Mouse (Mus musculus) A20 (cell line): ENCODE measurements around the gene Ttll12.

Source experiments
- DNase-seq: peaks from one replicate; pipeline ENCODE4 v3.0.0-alpha.2; 2011; ENCODE audit warnings: low read depth, low spot score

The Ttll12 gene

DNA sequence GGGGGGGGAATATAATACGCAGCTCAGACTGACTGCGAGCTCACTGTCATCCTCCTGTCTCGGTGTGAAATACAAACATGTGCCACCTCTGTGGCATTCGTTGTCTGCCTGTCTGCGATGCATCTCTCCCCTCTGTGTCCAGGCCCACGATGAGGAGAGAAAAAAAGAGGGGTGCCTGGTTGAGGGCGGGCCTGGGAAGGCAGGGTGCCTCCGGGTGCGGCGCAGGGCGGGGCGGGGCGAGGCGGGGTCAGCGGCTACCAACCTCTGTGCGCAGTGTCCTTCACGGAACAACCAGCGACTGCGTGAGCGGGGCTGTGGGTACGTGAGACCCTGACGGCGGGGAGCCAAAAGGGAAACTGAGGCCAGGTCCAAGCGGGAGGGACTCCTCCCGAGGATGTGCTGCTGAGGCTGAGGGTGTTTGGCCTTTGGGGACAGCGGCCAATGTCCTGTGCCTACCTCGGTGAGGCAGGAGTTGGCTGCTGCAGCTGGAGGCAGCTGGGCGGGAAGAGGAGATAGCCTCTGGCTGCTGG lies 31.6 kb downstream of the Ttll12 start, which contains the start of the genes Tspo and Mcat:
Gene Tspo (plus strand): TSS at position 266 of the 530 bp plus-strand sequence.
Gene Mcat (minus strand): TSS at position 461 of the 530 bp plus-strand sequence.
- peak; percentile 85 for DNase-seq

DNA sequence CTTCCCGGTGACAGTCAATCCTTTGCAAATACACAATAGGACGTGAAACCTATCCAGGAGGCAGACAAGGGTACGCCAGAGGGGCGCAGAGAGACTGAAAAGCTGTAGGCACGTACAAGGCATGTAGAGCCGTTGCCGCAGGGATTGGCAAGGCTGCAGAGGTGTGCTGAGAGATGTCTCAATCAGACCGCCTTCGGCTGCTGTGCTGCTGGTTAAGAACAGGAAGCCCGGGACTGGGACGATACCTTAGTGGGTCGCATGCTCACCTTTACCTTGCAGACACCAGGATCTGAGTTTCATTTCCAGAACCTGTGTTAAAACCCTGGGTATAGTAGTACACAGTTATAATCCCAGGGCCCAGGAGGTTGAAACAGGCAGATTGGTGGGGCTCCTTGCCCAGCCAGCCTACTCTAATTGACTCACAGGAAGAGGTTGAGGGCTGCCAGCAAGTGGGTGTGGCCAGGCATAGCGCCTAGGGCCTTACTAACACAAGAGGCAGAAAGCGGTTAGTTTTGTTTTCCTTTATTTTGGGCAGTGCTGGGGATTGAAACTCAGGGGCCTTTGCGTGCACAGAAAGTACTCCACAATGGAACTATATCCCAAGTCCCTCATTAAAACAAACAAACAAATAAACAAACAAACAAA lies 32.2 kb downstream of the Ttll12 start:
- peak; percentile 87 for DNase-seq

DNA sequence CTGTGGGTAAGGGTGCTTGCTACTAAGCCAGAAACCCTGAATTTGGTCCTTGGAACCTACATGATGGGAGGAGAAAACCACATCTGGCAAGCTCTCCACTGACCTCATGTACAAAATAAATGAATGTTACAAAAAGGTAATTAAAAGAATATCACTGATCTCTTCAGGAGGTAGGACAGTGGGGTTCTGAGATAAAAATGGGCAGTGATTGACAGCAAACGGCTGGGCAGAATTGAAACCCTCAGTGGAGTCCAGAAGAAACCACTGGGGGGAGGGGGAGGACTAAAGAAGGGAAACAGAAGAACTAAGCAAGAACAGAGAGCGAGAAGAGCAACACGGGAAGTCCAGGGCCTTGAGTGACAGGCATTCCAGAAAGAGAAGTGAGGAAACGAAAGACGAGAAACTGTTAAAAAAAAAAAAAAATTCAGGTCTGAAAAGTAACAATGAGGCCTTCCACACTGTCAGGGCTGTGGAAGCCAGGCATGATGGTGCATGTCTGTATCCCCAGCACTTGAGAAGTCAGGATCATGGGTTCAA lies 33.9 kb downstream of the Ttll12 start:
- no peak for DNase-seq

DNA sequence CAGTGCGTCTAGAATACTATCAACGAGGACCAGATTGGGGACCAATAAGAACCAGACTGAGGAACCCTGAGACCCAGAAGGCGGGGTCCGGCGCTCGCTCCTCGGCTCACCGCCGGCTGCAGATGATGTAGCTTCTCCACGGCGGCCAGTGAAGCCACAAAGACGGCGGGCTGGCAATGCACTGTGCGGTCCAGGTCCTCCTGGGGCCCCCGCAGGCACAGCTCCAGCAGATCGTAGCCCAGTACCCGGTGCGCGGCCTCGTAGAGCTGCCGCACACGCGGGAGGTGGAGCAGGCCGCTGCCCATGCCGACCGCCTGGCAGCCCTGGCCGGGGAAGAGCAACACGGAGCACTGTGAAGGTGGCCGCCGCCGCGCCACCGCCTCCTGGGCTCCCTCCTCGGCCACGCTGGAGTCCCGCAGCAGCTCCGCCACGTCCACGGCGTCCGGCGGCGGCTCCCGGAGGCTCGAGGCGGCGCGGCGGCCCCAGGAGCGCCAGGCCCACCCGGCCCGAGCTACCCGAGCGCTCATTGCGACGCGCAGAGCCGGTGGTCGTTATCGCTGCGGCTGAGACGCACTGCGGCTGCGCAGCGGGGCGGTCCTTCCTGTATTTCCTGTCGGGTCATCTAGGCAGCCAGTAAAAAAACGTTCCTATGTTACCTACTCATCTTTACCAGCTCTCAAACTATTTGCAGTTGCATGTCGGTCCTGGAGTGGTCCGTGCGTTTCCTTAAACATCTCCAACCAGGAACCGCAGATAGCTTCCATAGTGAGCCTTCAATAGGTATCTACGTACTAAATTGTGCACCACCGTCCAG lies 39.6 kb downstream of the Ttll12 start:
- peak; percentile 94 for DNase-seq

DNA sequence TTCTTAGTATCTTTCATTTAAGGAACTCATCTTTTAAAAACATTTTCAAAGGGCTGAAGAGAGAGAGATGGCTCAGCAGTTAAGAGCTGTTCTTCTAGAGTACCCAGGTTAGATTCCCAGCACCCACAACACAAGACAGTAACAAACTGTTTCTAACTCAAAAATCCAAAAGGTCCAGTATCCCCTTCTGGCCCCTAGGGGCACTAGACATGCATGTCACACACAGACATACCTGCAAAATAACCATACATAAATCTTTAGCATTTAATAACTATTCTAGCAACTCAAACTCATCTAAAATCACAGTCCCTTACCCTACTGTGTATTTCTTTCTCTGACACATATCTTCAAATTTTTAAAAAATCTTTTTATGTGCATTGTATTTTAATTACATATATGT lies 41.1 kb downstream of the Ttll12 start:
- DNase-seq: peak; percentile 48

DNA sequence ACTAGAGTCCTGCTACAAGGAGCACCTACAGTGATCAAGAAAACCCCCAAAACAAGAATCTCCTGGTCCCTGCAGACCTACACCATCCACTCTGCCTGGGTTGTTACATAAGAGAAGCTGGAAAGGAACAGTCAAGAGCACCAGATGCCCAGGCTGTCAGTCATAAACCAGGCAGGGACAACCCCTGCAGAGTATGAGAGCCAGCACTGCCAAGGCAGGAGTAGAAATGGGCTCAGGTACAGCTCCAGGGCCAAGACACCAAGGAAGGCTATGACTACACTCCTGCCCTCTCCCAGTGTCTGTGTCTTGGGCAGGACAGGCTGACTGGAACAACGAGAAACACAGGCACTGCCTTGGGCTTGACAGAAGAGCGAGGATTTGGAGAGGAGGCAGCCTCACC lies 44.8 kb downstream of the Ttll12 start:
- DNase-seq: no peak

DNA sequence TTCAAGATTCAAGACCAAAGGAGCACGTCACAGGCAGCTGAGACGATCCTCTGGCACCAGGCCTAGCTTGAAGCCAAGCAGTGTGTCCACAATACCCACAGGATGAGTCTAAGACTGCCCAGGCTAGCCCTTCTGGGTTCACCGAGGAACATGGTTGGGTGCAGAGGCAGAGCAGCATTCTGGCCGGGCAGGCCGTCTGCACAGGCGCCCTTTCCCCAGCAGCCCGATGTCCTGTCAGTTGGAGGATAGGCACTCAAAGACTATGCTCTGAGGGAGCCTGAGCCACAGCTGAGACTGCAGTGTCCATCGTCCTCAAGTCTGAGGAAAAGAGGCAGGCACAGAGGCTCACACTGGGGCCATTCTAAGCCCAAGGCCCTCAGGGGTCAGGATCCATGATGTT lies 47.8 kb downstream of the Ttll12 start:
- no peak for DNase-seq

DNA sequence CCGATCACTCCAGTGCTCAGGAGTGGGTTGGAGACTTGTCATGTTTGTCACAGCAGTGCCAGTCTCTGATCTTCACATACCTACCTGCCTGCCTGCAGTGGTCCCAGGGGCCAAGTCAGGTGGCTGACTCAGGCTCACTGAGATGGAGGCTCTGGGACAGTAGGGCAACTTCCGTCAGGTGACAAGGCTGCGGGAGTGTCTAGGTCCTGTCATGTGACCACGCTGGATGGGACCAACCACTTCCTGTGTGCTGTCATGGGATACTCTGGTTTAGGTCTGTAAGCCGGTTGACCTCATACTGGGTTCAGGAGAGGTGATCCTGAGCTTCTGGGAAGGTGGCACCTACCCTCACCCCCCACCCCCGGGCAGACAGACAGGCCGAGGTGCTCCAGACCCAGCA lies 48.9 kb downstream of the Ttll12 start:
- no peak for DNase-seq

DNA sequence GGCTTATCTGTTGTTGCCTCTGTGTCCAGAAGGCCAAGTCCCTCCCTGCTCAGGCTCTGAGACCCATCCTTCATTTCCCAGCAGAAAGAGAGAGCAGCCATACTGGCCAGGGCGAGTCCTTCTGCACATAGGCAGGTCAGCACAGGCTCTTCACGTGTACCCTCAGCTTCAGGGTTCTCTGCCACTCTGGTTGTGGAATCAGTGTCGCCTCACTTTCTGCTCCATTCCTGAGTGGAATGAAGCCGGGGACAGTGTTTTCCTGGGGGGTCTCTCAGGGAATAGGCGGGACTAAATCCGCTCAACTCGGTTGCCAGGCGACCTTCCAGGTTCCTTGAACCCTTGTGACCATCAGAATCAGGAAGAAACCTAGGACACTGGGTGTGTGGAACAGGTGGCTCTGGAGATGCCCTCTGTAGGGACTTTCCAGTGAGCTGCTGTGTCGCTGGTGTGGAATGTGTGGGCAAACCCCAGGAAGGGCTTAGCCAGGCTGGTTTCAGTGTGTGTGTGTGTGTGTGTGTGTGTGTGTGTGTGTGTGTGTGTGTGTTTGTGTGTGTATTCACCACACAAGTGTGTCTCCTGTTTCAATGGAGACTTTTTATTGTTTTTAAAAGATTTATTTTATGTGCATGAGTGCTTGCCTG lies 53.2 kb downstream of the Ttll12 start:
- no peak for DNase-seq

DNA sequence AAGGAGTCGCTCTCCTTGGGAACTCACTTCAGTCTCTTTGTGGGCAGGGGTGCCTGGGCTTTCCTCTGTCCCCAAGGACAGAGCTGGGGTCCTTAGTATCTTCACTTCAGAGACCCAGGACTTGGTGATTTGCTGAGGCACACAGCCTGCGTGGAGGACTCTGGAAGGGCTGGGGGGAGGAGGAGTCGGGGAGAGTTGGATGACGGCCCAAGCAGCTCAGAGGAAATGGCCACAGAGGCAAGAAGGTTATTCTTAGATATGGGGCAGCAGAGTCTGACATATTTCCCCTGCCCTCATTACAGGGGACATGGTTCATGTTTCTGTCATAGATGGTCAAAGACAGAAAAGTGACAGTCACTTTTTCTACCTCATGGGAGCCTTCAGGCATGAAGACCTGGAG lies 55.1 kb downstream of the Ttll12 start:
- DNase-seq: no peak

DNA sequence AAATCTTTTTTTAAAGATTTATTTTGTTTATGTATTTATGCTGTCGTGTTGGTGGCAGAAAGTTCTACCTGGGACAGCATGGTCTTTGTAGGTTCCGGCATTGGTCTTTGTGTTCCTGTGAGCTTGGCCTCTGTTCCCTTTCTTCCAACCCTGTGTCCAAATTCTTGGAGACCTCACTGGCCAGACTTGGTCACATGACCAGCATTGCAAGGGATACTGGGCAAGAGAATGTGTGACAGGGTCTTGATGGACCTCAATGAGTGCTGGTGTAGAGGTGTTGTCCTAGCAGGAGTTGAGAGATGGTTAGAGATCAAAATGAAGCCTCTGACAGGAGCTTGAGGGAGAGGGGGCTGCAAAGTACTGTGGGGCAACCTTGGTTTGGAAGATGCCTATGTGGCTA lies 56.1 kb downstream of the Ttll12 start:
- DNase-seq: no peak

DNA sequence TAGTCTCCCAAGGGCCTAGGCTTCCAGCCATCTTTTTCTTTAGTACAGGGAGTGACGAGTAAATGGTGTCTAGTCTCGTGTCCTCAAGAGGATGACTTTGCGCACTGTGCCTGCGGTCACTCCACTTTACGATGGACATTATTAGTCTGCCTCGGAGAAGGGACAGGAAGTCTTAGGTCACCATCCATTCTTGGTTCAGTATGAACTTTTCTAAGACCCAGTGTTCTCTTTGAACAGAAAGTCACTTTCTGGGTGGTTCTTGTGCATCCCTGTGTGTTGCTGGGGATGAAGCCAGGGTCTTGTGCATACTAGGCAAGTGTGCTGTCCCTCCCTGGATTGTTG lies 59.1 kb downstream of the Ttll12 start:
- no peak for DNase-seq

DNA sequence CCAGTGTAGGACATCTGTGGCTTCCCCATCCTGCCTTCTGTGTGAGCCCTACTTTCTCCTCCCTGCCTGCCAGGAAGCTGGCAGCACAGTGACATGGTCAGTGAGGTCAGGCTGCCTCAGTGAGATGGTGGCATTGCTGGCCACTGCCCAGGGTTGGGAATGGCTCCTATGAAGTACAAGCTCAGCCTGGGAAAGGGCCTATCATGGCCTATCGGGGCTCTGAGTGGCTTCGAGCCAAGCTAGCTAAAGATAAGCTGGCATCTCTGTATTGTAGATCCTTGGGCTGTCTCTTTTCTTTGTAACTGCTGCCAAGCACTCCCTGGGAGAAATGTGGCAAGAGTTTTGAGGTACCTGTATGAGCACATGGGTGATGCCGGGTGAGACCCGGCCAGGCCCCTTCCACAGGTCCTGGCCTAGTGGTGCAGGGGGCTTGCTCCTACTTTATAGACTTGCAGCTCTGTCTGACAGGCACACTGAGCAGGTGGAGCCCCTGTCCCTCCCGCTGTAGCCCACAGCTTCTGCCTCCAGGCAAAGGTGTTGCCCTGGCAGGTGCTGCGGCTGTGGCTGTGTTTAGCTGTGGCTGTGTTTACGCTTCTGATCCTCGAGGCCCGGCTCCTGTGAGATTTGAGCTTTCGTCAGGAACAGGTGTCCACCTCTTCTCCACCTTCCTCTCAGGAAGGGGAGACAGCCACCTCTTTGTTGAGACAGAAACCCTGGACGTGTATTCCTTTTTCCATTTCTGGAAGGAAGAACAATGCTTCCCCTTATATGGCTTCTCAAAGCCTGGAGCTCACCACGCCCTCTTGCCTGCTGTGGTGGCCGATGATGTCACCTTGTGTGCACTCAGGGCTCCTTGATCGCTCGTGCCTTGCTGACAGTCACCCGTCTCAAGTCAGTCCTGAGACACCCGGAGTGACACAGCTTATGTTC lies 59.7 kb downstream of the Ttll12 start:
- DNase-seq: no peak

DNA sequence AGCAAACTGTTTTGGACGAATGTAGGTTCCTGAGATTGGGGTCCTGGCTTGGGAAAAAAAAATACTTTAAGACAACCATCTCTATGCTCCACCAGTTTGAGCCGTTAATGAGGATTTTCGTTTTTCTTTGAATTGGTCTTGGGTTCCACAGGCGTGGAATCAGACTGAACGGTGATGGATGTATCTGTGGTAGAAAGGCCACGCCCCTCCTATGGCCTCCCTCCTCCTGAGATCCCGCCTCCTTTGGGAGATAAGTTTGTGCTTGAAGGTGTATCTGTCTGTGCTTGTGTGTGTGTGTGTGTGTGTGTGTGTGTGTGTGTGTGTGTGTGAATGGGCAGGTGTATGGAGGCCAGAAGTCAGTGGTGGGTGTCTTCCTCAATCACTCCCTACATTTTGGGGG lies 62.4 kb downstream of the Ttll12 start:
- DNase-seq: no peak

DNA sequence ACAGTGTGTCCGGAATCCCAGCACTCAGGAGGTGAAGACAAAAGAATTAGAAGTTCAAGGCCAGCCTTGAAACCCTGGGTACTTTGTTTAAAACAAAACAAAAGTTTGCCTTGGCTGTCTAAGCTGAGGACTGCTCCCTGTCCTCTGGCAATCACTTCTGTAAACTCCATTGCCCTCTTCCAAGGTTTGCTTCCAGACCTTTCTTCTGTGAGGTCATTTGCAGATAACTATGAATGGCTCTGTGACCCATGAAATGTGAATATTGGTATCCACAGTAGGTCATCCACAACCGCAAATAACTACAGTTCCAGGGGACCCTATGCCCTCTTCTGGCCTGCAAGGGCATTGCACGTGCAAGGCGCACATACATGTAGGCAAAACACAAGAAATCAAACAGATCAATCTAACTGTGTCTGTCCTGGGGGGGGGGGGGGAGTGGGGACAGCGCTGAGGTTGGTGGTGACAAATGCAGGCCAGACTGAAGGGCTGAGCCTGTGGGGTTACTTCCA lies 62.9 kb downstream of the Ttll12 start:
- DNase-seq: peak; percentile 27

DNA sequence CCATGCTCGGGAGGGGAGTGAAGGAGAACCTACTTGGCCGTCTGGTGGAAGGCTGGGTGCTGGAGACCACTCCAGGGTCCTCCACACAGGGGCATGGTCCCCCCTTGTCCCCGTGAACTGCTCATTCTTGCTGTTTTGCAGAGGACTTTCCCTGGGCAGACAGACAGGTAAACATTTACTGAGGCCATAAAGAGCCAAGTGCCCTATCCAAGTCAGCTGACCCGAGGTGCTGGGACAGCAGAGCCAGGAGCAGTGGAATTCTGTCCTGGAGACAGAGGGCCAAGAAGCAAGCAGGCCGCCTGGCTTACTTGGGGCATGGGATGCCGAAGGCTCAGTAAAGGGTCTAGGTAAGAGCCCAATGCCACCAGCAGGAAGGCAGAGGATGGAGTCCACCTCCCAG lies 64.3 kb downstream of the Ttll12 start:
- no peak for DNase-seq

DNA sequence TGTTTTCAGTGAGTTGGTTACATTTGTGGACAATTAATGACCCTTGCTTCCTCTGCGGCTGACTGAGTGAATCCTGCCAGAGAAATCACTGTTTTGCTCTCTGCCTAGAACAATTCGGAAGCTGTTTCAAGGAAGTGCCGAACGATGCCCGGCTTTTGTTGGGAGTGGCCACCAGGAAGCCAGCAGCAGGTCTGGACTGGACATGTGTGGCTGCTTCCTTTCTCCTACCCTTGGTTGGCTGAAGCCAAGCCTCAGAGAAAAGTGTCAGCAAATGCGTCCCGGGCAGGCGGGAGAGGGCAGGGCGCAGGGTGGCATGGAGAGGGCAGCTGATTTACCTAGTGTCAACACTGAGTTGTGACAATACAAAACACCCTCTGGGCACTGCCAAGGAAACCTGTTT lies 64.7 kb downstream of the Ttll12 start:
- no peak for DNase-seq

DNA sequence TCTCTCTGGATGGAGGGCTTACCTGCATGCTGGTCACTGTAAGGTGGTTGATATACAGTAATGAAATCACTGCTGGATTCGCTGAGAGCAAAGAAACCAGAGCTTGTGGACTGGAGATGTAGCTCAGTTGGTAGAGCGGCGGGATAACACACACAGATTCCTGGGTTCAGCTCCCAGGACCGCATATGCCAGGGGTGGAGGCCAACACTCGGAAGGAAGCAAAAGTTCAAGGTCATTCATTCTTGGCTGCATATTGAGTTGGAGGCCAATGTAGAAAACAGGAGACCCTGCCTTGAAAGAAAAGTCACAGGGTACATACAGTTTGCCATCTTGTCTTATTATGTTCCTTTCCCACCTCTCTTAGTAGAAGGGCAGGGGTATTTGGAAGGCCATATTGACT lies 65.2 kb downstream of the Ttll12 start:
- DNase-seq: no peak

DNA sequence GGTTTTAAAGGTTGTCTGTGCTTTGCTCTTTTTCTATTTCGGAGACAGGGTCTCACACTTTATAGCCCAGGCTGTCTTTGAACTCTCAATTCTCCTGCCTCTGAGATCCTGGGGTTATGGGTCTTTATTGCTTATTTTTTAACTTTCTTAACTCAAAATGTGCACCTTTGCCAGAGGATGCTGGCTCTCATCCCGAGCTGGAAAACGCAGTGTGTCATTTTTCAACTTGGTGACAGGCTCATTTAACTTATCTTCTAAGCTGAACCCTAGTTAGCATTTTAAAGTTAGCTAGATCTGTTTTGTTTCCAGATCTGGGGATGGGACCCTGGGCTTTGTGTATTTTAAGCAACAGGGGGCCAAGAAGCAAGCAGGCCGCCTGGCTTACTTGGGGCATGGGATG lies 66.1 kb downstream of the Ttll12 start:
- no peak for DNase-seq

DNA sequence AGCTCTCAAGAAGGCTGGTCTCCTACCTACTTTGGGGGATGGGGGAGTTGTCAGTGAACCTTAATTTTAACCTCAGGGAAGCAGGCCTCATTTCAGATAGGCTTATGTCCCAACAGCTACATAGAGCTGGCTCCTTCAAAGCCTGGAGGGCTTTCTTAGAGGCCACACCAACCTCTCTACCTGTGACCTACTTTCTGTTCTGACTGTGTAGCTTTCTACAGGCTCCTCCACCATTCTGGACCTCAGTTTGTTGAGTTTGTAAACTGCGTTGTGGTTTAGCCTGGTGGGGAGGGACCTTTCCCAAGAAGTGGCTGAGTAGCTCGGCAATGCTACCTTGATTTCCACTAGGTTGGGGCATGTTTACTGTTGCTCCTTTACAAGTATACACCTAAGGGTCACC lies 67.2 kb downstream of the Ttll12 start:
- no peak for DNase-seq

DNA sequence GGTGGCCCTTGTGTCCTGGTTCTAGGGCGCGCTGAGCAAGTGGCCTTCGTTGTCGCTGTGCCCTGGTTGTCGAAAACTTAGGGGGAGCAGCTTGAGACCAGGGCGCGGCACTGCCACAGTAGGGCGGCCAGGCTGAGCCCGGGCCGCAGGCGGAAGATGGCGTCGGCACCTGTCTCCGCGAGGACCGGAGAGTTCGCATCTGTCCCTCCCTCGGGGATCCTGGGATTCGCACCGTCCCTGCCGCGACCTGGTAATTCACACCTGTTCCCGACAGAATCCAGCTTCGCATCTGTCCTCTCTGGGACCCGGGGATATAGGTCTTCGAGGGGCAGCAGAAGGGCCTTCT lies 67.9 kb downstream of the Ttll12 start:
- DNase-seq: no peak
